Mouse (Mus musculus): ENCODE measurements around the gene Dmp1. TPM values are rescaled to one million over a fixed set of nuclear protein-coding genes. Genes with fewer than 3 reads are reported as not detected.

Gene Dmp1
- polyA plus RNA-seq, 1 experiment: 2.2 TPM

DNA sequence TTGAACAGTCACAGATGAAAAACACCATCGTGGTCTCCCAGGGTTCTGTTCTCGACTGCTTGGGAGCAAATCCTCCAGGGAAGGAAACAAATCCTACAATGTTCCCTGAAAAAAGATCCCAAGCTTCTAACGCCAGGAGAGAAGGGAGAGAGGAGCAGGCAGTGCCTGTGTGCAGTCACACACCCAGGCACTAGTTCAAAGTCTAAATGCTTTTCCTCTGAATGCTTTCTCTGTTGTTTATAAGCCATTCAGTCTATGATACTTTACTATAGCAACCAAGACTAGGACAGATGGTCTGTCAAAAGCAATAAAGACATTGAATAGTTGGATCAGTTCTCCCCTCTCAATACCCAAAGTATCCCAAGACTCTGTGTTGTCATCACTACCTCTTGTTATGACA is 15.1 kb upstream of the Dmp1 start:
- Histone ChIP-seq H3K4me2 (ENCODE audit: low read depth) (no peak overlapping the region), H3K79me2 (ENCODE audit: control insufficient read depth, insufficient read depth) (no peaks in the 10 kb centered on the region), H3K36me3 (ENCODE audit: control insufficient read depth, insufficient read depth) (no peaks in the 10 kb centered on the region), H3ac (ENCODE audit: control insufficient read depth, insufficient read length) (no peak overlapping the region), H3K4me3 (no peak overlapping the region), H3K27me3 (ENCODE audit: control insufficient read depth, insufficient read depth, insufficient read length) (no peaks in the 10 kb centered on the region)
- TF ChIP-seq POLR2AphosphoS2 (IDR thresholded peaks at IDR 0.05; ENCODE audit: insufficient read length, low read depth): no peak
- no peak for TF ChIP-seq E2F4 (IDR thresholded peaks at IDR 0.05; ENCODE audit: insufficient read depth)
- no peak for TF ChIP-seq MYOD1 (IDR thresholded peaks at IDR 0.05; ENCODE audit: control insufficient read depth in 1 of 3, insufficient read length in 2 of 3, low read depth in 2 of 3)
- no peak for TF ChIP-seq CEBPB (IDR thresholded peaks at IDR 0.05; ENCODE audit: insufficient read depth, poor library complexity, severe bottlenecking)

DNA sequence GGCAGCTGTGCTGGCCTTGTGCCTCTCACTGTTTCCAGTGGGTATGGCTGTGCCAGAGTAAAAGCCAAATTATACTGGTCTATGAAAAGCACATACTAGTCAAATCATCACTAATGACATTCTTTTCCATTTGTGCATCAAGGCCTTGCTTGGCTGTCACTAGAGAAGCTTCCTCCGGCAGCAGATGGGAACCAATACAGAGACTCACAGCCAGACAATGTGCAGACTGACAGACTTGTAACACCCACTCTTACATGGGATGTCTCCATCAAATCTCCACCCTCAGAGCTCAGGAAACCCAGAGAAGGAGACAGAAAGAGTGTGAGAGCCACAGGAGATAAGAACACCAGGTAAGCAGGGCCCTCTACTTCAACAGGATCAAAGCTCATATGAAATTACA is 7.3 kb upstream of the Dmp1 start:
- TF ChIP-seq POLR2A (IDR thresholded peaks at IDR 0.05; ENCODE audit: insufficient read length, low read depth): no peak
- TF ChIP-seq CEBPB (IDR thresholded peaks at IDR 0.05; ENCODE audit: insufficient read depth, poor library complexity, severe bottlenecking): no peak
- TF ChIP-seq MYOD1 (IDR thresholded peaks at IDR 0.05; ENCODE audit: control insufficient read depth in 1 of 3, insufficient read length in 2 of 3, low read depth in 2 of 3): no peak
- TF ChIP-seq USF1 (IDR thresholded peaks at IDR 0.05; ENCODE audit: low read depth): no peak
- Histone ChIP-seq H3K79me2 (ENCODE audit: control insufficient read depth, insufficient read depth) (no peaks in the 10 kb centered on the region), H3K4me3 (no peak overlapping the region), H3ac (ENCODE audit: control insufficient read depth, insufficient read length) (no peak overlapping the region), H3K4me2 (ENCODE audit: low read depth) (no peak overlapping the region), H3K36me3 (ENCODE audit: control insufficient read depth, insufficient read depth) (no peaks in the 10 kb centered on the region), H3K27me3 (ENCODE audit: control insufficient read depth, insufficient read depth, insufficient read length) (peaks cover 4% of the 10 kb centered on the region)

DNA sequence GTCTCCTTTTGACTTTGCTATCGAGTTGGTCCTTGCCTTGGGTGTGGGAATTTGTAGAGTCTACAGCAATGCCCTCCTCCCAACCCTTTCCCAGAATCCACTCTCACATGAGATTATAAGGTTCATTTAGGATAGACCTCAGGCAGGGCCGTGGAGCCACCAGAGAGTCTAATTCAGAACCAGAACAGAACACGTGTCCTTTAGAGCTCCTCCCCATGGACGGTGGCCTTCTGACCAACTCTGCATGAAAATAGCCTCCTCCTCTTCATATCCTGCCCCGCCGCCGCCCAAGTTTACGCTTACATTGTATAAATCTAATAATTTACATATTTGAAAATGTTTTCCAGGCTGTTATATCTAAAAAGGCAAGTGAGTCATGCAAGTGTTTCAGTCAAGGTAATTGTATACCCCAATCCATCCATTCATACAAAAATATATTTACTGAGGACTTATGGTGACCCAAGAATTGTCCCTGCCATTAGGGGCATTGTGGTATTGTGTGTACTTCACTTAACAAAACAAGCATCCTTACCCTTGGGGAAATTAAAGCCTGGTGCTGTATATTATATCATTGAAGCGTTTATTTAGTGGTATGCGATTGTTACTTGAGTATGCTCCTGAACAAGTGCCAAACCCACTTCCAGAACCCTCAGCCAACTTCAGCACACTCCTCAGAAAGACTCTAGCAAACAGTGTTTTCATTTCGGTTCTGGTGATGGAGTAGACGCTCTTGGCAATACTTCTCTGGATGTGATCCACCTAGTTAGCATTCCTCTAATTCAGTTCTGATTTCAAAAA is 1.1 kb upstream of the Dmp1 start:
- no peak for TF ChIP-seq MYOD1 (IDR thresholded peaks at IDR 0.05; ENCODE audit: control insufficient read depth in 1 of 3, insufficient read length in 2 of 3, low read depth in 2 of 3)
- TF ChIP-seq USF1 (IDR thresholded peaks at IDR 0.05; ENCODE audit: low read depth): peak; percentile 61
- H3K4me2 ChIP-seq (ENCODE audit: low read depth): peak overlapping the region; percentile 76
- no peaks in the 10 kb centered on the region for H3K36me3 ChIP-seq (ENCODE audit: control insufficient read depth, insufficient read depth)
- H3K27me3 ChIP-seq (ENCODE audit: control insufficient read depth, insufficient read depth, insufficient read length): no peaks in the 10 kb centered on the region
- H3K79me2 ChIP-seq (ENCODE audit: control insufficient read depth, insufficient read depth): no peaks in the 10 kb centered on the region
- H3K4me3 ChIP-seq: no peak overlapping the region
- no peak overlapping the region for H3ac ChIP-seq (ENCODE audit: control insufficient read depth, insufficient read length)

DNA sequence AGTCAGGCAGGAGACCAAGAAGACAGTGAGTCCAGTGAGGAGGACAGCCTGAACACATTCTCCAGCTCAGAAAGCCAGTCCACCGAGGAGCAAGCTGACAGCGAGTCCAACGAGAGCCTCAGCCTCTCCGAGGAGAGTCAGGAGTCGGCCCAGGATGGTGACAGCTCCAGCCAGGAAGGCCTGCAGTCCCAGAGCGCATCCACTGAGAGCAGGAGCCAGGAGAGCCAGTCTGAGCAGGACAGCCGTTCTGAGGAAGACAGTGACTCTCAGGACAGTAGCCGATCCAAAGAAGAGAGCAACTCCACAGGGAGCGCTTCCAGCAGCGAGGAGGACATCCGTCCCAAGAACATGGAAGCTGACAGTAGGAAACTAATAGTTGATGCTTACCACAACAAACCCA is 10.1 kb downstream of the Dmp1 start:
- no peaks in the 10 kb centered on the region for H3K27me3 ChIP-seq (ENCODE audit: control insufficient read depth, insufficient read depth, insufficient read length)
- no peak overlapping the region for H3K4me3 ChIP-seq
- TF ChIP-seq E2F4 (IDR thresholded peaks at IDR 0.05; ENCODE audit: insufficient read depth) (no peak), MYOD1 (IDR thresholded peaks at IDR 0.05; ENCODE audit: control insufficient read depth in 1 of 3, insufficient read length in 2 of 3, low read depth in 2 of 3) (no peak), POLR2A (IDR thresholded peaks at IDR 0.05; ENCODE audit: insufficient read length, low read depth) (no peak)
- H3K36me3 ChIP-seq (ENCODE audit: control insufficient read depth, insufficient read depth): no peaks in the 10 kb centered on the region
- no peak overlapping the region for H3ac ChIP-seq (ENCODE audit: control insufficient read depth, insufficient read length)
- H3K4me2 ChIP-seq (ENCODE audit: low read depth): no peak overlapping the region
- no peaks in the 10 kb centered on the region for H3K79me2 ChIP-seq (ENCODE audit: control insufficient read depth, insufficient read depth)

DNA sequence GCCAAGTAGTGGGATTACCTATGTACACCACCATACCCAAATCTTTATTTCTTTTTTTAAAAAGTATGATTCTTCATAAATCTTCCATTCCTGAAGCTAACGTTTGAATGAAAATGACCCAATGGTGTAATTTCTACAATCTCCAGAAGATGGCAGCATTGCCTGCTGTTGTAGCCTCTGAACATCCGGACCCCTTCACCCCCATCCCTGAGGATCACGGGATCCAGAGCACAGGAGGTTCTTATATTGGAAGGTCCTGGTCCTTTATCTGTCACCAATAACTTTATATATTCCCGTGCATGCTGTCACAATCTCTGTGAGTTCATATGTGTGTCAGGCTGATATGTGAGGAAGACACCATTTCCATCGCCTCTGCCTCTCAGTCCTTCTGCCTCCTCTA is 16.5 kb downstream of the Dmp1 start:
- no peaks in the 10 kb centered on the region for H3K79me2 ChIP-seq (ENCODE audit: control insufficient read depth, insufficient read depth)
- H3K27me3 ChIP-seq (ENCODE audit: control insufficient read depth, insufficient read depth, insufficient read length): no peaks in the 10 kb centered on the region
- H3K36me3 ChIP-seq (ENCODE audit: control insufficient read depth, insufficient read depth): no peaks in the 10 kb centered on the region
- H3K4me3 ChIP-seq: no peak overlapping the region
- TF ChIP-seq TCF12 (IDR thresholded peaks at IDR 0.05; ENCODE audit: insufficient read depth, poor library complexity, severe bottlenecking) (no peak), POLR2A (IDR thresholded peaks at IDR 0.05; ENCODE audit: insufficient read length, low read depth) (no peak), TCF3 (IDR thresholded peaks at IDR 0.05; ENCODE audit: insufficient read length, low read depth) (no peak), MYOD1 (IDR thresholded peaks at IDR 0.05; ENCODE audit: control insufficient read depth in 1 of 3, insufficient read length in 2 of 3, low read depth in 2 of 3) (no peak), E2F4 (IDR thresholded peaks at IDR 0.05; ENCODE audit: insufficient read depth) (no peak), REST (IDR thresholded peaks at IDR 0.05; ENCODE audit: insufficient read depth, insufficient read length) (no peak), CEBPB (IDR thresholded peaks at IDR 0.05; ENCODE audit: insufficient read depth, poor library complexity, severe bottlenecking) (no peak), POLR2AphosphoS2 (IDR thresholded peaks at IDR 0.05; ENCODE audit: insufficient read length, low read depth) (no peak), MYOG (IDR thresholded peaks at IDR 0.05; ENCODE audit: control insufficient read depth in 1 of 3, insufficient read depth in 1 of 3, insufficient read length in 2 of 3, low read depth in 2 of 3) (no peak), SRF (IDR thresholded peaks at IDR 0.05; ENCODE audit: control insufficient read depth, insufficient read length, low read depth) (no peak), MAX (IDR thresholded peaks at IDR 0.05; ENCODE audit: low read depth) (no peak), USF1 (IDR thresholded peaks at IDR 0.05; ENCODE audit: low read depth) (no peak)
- no peak overlapping the region for H3ac ChIP-seq (ENCODE audit: control insufficient read depth, insufficient read length)
- H3K4me2 ChIP-seq (ENCODE audit: low read depth): no peak overlapping the region

DNA sequence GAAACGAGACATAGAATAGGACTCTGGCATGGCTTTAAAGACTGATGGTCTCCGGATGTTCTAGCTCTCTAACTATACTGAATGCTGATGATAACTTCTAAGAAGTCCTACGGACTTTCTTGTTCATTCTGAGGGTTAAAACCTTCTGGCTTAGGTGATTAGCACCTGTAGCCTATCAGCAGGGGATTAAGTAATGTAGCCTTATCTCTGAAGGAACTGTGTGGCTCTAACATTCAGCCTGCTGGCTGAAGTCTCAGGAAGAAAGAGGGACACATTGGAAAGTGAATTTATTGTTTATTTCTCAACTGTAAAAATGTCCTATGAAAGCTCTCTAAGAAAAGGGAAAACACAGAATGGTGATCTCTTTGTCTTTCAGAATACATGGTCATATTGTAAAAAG is 21.9 kb downstream of the Dmp1 start:
- Histone ChIP-seq H3K4me3 (no peak overlapping the region), H3K4me2 (ENCODE audit: low read depth) (no peak overlapping the region), H3K79me2 (ENCODE audit: control insufficient read depth, insufficient read depth) (no peaks in the 10 kb centered on the region), H3ac (ENCODE audit: control insufficient read depth, insufficient read length) (no peak overlapping the region), H3K27me3 (ENCODE audit: control insufficient read depth, insufficient read depth, insufficient read length) (no peaks in the 10 kb centered on the region), H3K36me3 (ENCODE audit: control insufficient read depth, insufficient read depth) (no peaks in the 10 kb centered on the region)
- TF ChIP-seq TCF3 (IDR thresholded peaks at IDR 0.05; ENCODE audit: insufficient read length, low read depth) (no peak), MYOG (IDR thresholded peaks at IDR 0.05; ENCODE audit: control insufficient read depth in 1 of 3, insufficient read depth in 1 of 3, insufficient read length in 2 of 3, low read depth in 2 of 3) (no peak), SRF (IDR thresholded peaks at IDR 0.05; ENCODE audit: control insufficient read depth, insufficient read length, low read depth) (no peak), MAX (IDR thresholded peaks at IDR 0.05; ENCODE audit: low read depth) (no peak), POLR2AphosphoS2 (IDR thresholded peaks at IDR 0.05; ENCODE audit: insufficient read length, low read depth) (no peak), TCF12 (IDR thresholded peaks at IDR 0.05; ENCODE audit: insufficient read depth, poor library complexity, severe bottlenecking) (no peak), REST (IDR thresholded peaks at IDR 0.05; ENCODE audit: insufficient read depth, insufficient read length) (no peak), MYOD1 (IDR thresholded peaks at IDR 0.05; ENCODE audit: control insufficient read depth in 1 of 3, insufficient read length in 2 of 3, low read depth in 2 of 3) (no peak), POLR2A (IDR thresholded peaks at IDR 0.05; ENCODE audit: insufficient read length, low read depth) (no peak), CEBPB (IDR thresholded peaks at IDR 0.05; ENCODE audit: insufficient read depth, poor library complexity, severe bottlenecking) (no peak), E2F4 (IDR thresholded peaks at IDR 0.05; ENCODE audit: insufficient read depth) (no peak)
